16 mouse cellular contexts compared by ENCODE assay signal in genomic region chr12:68882503-68882902, GRCm38 (mm10).
"Had no signal": no experiment of that assay in that cellular context is flagged by ENCODE, and none has a peak within 500 bp of the region (broad histone marks: within the 10 kb centered on the region; RNA-seq: fewer than 3 reads in every experiment).

No protein-coding gene starts in this region.

- ATAC-seq: inflammation-experienced regulatory T-cells, adult 6 months; intestine, embryonic 16.5 days; liver, embryonic 12.5 days had no signal

- DNase-seq: gastrocnemius, adult 2 months; gastrocnemius, postnatal 10 days; gastrocnemius, postnatal 25 days; heart, adult 18-20 months; heart, postnatal 10 days; heart, postnatal 4 days; kidney, adult 18-20 months; kidney, adult 8-10 months; kidney, postnatal 10 days; kidney, postnatal 25 days; kidney, postnatal 4 days; layer of hippocampus, postnatal 36 days; left cerebral cortex, postnatal 4 days had no signal
